Mouse (Mus musculus): ENCODE results near the gene Mmp25.
"Not testable (repeated sequence)": the region's sequence is repeated elsewhere in the genome, so short reads cannot be mapped to it uniquely, and the experiment has no call there.

Gene Mmp25

DNA sequence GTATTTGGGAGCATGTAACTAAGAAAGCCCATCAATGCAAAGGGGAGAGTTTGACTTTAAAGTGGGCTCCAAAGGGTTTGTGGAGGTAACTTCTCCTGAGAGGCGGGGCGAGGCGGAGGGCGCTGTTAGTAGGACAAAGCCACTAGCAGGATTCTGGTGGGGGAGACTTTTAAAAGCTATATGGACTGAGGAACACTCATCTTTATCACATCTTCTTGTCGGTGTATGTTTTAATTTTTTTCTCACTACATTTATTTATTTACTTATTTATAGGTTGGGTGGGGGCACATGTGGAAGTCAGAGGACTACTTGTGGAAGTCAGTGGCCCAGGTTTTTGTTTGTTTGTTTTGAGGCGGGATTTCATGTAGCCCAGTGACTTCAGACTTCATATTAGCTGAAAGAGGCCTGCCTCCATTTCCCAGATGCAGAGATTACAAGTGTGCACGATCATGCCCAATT lies 45.4 kb downstream of the Mmp25 start:
- DNase-seq = peak in 1 of 2 experiments; percentile 30

DNA sequence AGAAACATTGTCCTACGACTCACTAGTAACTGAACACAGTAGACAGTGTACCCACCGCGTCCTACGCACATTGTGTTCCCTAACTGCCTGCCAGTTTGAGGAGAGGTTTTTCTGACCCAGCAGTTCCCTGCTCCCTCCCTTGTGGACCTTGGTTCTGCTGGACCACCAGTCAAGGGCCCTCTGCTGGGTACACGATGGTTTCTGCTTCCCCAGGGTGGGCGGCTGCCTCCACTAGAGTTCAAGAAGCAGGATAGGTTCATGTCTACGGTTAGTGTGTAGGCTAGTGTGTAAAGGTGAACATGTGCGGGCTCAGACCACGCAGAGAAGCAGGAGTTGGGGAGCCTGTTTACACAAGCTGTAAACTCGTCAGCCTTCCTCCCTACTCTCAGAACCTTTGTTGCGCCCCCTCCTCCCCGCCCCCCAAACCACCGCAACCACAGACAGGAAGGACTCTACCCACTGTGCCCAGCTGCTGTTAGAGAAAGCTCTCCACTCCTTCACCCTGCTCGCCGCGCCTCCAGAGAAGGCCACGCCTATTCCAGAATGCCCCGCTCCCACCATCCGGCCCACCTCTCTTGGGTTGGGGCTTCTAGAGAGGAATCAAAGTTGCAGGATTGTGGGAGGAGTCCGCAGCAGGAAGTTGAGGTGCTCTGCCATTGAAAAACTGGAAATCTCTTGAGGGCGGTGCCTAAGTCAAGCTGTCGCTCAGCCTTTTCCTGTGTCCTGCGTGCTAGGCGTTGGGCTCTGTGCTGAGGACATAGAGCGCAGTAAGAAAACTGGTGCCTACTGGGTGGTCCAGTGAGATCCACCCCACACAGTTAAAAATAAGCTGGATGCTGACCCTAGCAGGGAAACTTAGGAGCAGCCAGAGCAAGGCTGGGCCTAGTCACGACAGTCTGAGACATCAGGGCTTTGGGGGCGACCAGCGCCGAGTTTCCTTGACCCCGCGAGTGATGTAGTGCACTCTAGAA lies 46.2 kb downstream of the Mmp25 start, which contains the start of gene Zfp13:
Gene Zfp13 (minus strand): TSS at position 906 of the 971 bp plus-strand sequence.
- peak; percentile 88 to 95 for DNase-seq

DNA sequence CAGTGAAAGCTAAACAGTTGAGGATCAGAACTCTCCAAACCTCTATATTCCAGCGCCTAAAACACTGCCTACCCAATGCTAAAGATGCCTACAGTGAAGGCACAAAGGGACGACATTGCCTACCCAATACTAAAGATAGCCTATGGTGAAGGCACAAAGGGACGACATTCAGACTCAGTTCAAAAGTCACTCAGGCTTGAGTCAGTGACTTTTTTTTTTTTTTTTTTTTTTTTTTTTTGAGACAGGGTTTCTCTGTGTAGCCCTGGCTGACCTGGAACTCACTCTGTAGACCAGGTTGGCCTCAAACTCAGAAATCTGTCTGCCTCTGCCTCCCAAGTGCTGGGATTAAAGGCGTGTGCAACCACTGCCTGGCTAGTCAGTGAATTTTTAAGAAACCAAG lies 49.9 kb downstream of the Mmp25 start:
- not testable (repeated sequence) for DNase-seq

DNA sequence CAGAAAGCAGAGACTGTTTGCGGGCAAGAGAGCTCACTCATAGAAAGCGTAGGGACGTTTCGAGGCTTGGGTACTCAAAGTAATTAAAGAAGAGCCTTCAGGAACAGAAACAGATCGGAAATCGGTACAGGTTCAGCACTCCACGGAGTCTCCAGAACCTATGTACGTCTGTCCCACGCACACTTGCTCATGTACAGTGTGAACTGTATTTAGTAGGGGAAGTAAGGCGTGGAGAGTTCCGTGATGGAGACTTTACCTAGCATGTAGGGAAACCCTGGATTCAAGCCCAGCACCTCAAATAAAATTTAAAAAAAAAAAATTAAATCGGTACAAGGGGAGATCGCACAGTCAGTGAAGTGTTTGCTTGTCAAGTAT lies 52.2 kb downstream of the Mmp25 start:
- DNase-seq = no peak

DNA sequence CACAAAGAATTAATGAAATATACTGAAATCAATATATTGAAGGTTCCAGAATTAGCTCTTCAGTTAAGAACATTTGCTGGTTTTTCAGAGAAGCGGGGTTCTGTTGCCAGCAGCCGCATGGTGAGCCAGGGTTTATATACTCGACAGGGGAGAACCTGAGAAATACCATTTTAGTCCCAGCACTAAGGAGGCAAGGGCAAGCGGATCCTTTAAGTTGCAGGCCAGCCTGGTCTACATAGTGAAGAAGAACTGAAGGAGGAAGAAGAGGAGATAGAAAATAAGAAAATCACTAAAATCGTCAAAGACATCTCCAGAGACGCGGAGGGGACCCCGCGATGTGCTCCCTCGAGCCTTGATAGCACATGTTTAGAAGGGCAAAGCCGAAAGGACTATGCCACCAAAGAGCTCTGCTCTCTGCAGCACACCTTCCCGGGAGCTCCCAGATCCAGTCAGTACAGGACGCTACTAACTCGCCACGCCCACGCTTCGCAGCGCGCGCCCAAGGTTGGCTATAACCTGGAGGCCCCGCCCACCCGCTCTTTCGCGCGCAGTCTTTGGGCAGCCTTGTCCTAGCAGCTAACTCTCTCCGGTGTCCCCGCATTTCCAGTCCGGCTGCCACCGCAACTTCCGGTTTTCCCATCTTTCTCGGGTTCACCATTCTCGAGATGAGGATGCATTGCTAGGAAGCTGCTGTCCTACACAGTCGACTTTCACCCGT lies 52.7 kb downstream of the Mmp25 start:
- peak; percentile 99 for DNase-seq

DNA sequence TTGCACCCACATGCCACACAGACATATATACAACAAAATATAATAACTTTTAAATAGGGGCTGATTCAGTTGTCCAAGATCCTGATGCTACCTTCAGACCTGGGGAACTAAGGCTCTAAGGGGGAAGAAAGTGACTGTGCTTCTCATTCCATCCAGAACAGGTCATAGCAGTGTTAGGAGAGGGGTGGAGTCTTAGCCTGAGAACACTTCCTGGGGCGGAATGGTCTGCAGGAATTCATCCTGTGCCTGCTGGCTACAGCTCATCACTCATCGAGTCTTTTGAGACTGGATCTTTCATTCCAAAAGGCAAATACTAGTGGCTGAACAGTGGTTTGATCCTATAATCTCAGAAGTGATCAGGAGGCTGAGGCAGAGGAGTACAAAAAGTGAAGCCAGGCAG lies 57.8 kb downstream of the Mmp25 start:
- DNase-seq = no peak

DNA sequence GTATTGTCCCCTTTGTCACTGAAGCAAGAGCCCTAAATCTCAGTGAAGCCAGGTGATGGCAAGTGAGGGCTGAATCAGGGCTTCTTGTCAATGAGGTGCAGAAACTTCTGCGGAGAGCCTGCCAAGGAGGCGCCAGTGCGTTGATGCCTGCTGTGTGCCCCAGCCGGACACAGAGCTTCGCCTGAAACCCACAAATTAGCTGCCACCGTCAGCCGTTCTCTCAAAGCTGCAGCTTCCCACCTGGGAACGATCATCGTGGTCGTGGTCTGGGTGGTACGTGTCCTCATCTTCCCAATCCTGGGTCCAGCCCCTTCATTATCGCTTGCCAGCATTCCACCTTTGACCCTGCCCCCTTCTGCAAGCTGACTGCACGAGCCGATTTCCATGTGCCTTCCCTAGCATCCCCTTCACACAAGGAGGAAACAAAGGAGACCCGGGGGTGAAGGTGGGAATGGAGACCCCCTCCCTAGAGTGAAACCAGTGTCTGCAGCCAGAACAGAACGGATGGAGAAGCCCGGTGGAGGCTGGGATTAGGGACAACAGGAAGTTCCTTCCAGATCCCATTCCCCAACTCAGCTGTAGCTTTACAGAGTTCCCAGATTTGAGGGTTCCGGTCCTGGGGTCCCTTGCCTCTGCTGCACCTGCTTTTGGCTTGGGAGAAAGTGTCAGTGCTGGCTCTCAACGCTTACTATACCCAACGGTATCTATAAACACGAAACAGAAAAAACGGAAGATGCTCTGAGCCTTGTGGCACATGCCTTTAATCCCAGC lies 59.2 kb downstream of the Mmp25 start:
- DNase-seq = peak; percentile 60

DNA sequence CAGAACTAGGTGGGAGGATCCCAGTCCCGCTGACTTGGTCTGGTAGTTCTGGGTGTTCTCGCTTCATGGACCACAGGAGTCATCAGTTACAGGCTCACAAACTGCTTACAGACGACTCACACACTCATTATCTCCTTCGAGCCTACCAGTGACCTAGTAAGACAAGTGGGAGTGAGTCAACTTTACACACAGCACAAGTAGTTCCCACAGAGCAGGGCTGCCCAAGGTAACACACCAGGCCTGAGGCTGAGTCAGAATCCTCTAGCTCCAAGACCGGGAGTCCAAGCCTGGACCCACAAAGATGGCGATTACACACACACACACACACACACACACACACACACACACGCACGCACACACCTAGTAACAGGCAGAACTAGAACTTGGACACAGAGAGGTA lies 60.3 kb downstream of the Mmp25 start:
- no peak for DNase-seq
